Mouse (Mus musculus) heart, postnatal 14 days (tissue): ENCODE data around the gene Bckdk. TPM values are rescaled to one million over a fixed set of nuclear protein-coding genes. Genes with fewer than 3 reads are reported as not detected.
"Not testable (repeated sequence)": the region's sequence is repeated elsewhere in the genome, so short reads cannot be mapped to it uniquely, and the experiment has no call there.

Experiments used
- DNase-seq, 2 experiments: peaks; one replicate each; pipeline ENCODE4 v3.0.0; 2021 to 2022
- intact Hi-C: fragments of 180-260 bp; cut with DNase I; formaldehyde crosslinking; loops from one replicate; pipeline ENCODE4 v1.15.1; 2025
- total RNA-seq, 2 experiments: library from RNA; stranded (reverse); gene quantifications; 2 replicates each; pipeline ENCODE4 v1.2.3; 2021

The Bckdk gene
- total RNA-seq, 2 experiments from 2014 or later, result 85.7 to 86.8 TPM

- intact Hi-C loops, result no loop called here
- DNase-seq, result no peak
Observed at GRCm38 (mm10) chr7:127926846-127927245, 23.0 kb downstream of the Bckdk start.

- intact Hi-C loops, result no loop called here
- DNase-seq, result no peak
Observed at GRCm38 (mm10) chr7:127927726-127928125, 23.8 kb downstream of the Bckdk start.

- intact Hi-C loops, result no loop called here
- DNase-seq, result no peak
Observed at GRCm38 (mm10) chr7:127928596-127928995, 24.7 kb downstream of the Bckdk start.

GRCm38 (mm10) chr7:127929923-127930322 lies 26.0 kb downstream of the Bckdk start, which contains the start of gene Prss8:
Prss8 (minus strand) TSS chr7:127930104.
- no peak for DNase-seq
- intact Hi-C loops, result no loop called here

- no peak for DNase-seq
- intact Hi-C loops, result no loop called here
Observed at GRCm38 (mm10) chr7:127930636-127931035, 26.8 kb downstream of the Bckdk start.

- DNase-seq, result peak; percentile 44 to 46
- intact Hi-C loops, result no loop called here
Observed at GRCm38 (mm10) chr7:127931351-127932135, 27.7 kb downstream of the Bckdk start.

- intact Hi-C loops, result no loop called here
Observed at GRCm38 (mm10) chr7:127932273-127933031, 28.6 kb downstream of the Bckdk start.

GRCm38 (mm10) chr7:127934075-127934474 lies 30.2 kb downstream of the Bckdk start:
- intact Hi-C loops, result no loop called here
- DNase-seq, result no peak

More at GRCm38 (mm10) chr7:127932273-127933031, 28.6 kb downstream of the Bckdk start:
- no peak for DNase-seq

- DNase-seq, result peak; percentile 95 to 98
- intact Hi-C loops, result no loop called here
Observed at GRCm38 (mm10) chr7:127935028-127935722, 31.3 kb downstream of the Bckdk start.

- intact Hi-C loops, result loop anchor here (2.0 kb wide), 2 partner anchors 31 to 137 kb away; partner anchors contain the start of gene Fus
Observed at GRCm38 (mm10) chr7:127935748-127936159, 31.9 kb downstream of the Bckdk start.

GRCm38 (mm10) chr7:127936216-127936884 lies 32.5 kb downstream of the Bckdk start:
- intact Hi-C loops, result loop anchor here (2.0 kb wide), 2 partner anchors 30 to 138 kb away; partner anchors contain the start of gene Fus
- DNase-seq, result no peak

More at GRCm38 (mm10) chr7:127935748-127936159, 31.9 kb downstream of the Bckdk start:
- no peak for DNase-seq

GRCm38 (mm10) chr7:127942097-127942496 lies 38.2 kb downstream of the Bckdk start:
- not testable (repeated sequence) for DNase-seq
- intact Hi-C loops, result loop anchor here (10.0 kb wide), 1 partner anchor 263 kb away; the partner anchor contains the start of gene Cox6a2

GRCm38 (mm10) chr7:127944614-127945013 lies 40.7 kb downstream of the Bckdk start:
- intact Hi-C loops, result loop anchor here (10.0 kb wide), 1 partner anchor 260 kb away; the partner anchor contains the start of gene Cox6a2
- peak; percentile 37 to 54 for DNase-seq

- intact Hi-C loops, result loop anchor here (10.0 kb wide), 1 partner anchor 258 kb away; the partner anchor contains the start of gene Cox6a2
- DNase-seq, result no peak
Observed at GRCm38 (mm10) chr7:127946470-127947023, 42.7 kb downstream of the Bckdk start, which contains the start of gene Prss36. Prss36 (minus strand) TSS chr7:127946725.

GRCm38 (mm10) chr7:127952864-127953581 lies 49.1 kb downstream of the Bckdk start:
- intact Hi-C loops, result no loop called here
- no peak for DNase-seq

- intact Hi-C loops, result no loop called here
- DNase-seq, result no peak
Observed at GRCm38 (mm10) chr7:127959364-127959763, 55.5 kb downstream of the Bckdk start.
